Mouse (Mus musculus): ENCODE data around the gene Nav2. TPM values are rescaled to one million over a fixed set of nuclear protein-coding genes. Genes with fewer than 3 reads are reported as not detected.

Nav2 gene
- polyA plus RNA-seq, 1 experiment from 2014 or later = 22.2 TPM

GRCm38 (mm10) chr7:49303600-49304411, 395.3 kb downstream of the Nav2 start:
- Histone ChIP-seq H3K9me3 (no peaks in the 10 kb centered on the region), H3K36me3 (no peaks in the 10 kb centered on the region), H3K9ac (replicated peaks) (peak overlapping the region; percentile 46), H3K4me2 (replicated peaks) (peak overlapping the region; percentile 65), H3K27me3 (peaks cover 11% of the 10 kb centered on the region), H3K4me3 (replicated peaks) (peak overlapping the region; percentile 37), H3K27ac (no peak overlapping the region), H3K4me1 (replicated peaks) (peaks cover 33% of the 10 kb centered on the region)
- ATAC-seq = peak; percentile 49
- 1% methylated on average over 30 of the region's 31 CpGs for WGBS

GRCm38 (mm10) chr7:49307717-49308116, 399.2 kb downstream of the Nav2 start:
- Histone ChIP-seq H3K36me3 (no peaks in the 10 kb centered on the region), H3K9ac (replicated peaks) (no peak overlapping the region), H3K4me1 (replicated peaks) (peaks cover 33% of the 10 kb centered on the region), H3K27ac (no peak overlapping the region), H3K27me3 (peaks cover 9% of the 10 kb centered on the region), H3K4me3 (replicated peaks) (no peak overlapping the region), H3K9me3 (no peaks in the 10 kb centered on the region), H3K4me2 (replicated peaks) (no peak overlapping the region)
- no peak for ATAC-seq
- WGBS = 84% methylated on average over 6 of the region's 6 CpGs

- Histone ChIP-seq H3K9me3 (no peaks in the 10 kb centered on the region), H3K4me3 (replicated peaks) (no peak overlapping the region), H3K27ac (no peak overlapping the region), H3K27me3 (peaks cover under 1% of the 10 kb centered on the region; the same call in 1 of the 2 replicates), H3K4me2 (replicated peaks) (no peak overlapping the region), H3K9ac (replicated peaks) (no peak overlapping the region), H3K36me3 (no peaks in the 10 kb centered on the region), H3K4me1 (replicated peaks) (peaks cover 18% of the 10 kb centered on the region)
- WGBS = 71% methylated on average over 5 of the region's 5 CpGs
- ATAC-seq = no peak
These were observed 401.2 kb downstream of the Nav2 start for GRCm38 (mm10) chr7:49309746-49310145.

- Histone ChIP-seq H3K27ac (no peak overlapping the region), H3K36me3 (no peaks in the 10 kb centered on the region), H3K4me1 (replicated peaks) (0 out of 2 replicates have a peak, but pooled peaks cover 3% of the 10 kb centered on the region), H3K9me3 (no peaks in the 10 kb centered on the region), H3K9ac (replicated peaks) (no peak overlapping the region), H3K4me2 (replicated peaks) (no peak overlapping the region), H3K4me3 (replicated peaks) (no peak overlapping the region), H3K27me3 (no peaks in the 10 kb centered on the region)
- no peak for ATAC-seq
- WGBS = 86% methylated on average over 7 of the region's 7 CpGs
These were observed 405.4 kb downstream of the Nav2 start for GRCm38 (mm10) chr7:49313945-49314344.

GRCm38 (mm10) chr7:49315033-49315432, 406.5 kb downstream of the Nav2 start:
- Histone ChIP-seq H3K9me3 (no peaks in the 10 kb centered on the region), H3K4me3 (replicated peaks) (no peak overlapping the region), H3K4me1 (replicated peaks) (0 out of 2 replicates have a peak, but pooled peaks cover 3% of the 10 kb centered on the region), H3K9ac (replicated peaks) (no peak overlapping the region), H3K4me2 (replicated peaks) (no peak overlapping the region), H3K27me3 (no peaks in the 10 kb centered on the region), H3K36me3 (no peaks in the 10 kb centered on the region), H3K27ac (no peak overlapping the region)
- WGBS = 78% methylated on average over 3 of the region's 3 CpGs
- no peak for ATAC-seq

- Histone ChIP-seq H3K4me2 (replicated peaks) (no peak overlapping the region), H3K27me3 (no peaks in the 10 kb centered on the region), H3K9ac (replicated peaks) (no peak overlapping the region), H3K9me3 (no peaks in the 10 kb centered on the region), H3K4me3 (replicated peaks) (no peak overlapping the region), H3K36me3 (no peaks in the 10 kb centered on the region), H3K4me1 (replicated peaks) (peaks cover 11% of the 10 kb centered on the region), H3K27ac (no peak overlapping the region)
- no peak for ATAC-seq
- 82% methylated on average over 3 of the region's 3 CpGs for WGBS
These were observed 408.1 kb downstream of the Nav2 start for GRCm38 (mm10) chr7:49316600-49316999.

GRCm38 (mm10) chr7:49318183-49318897, 409.8 kb downstream of the Nav2 start:
- WGBS = 93% methylated on average over 15 of the region's 15 CpGs
- Histone ChIP-seq H3K27me3 (no peaks in the 10 kb centered on the region), H3K4me3 (replicated peaks) (no peak overlapping the region), H3K4me1 (replicated peaks) (peaks cover 11% of the 10 kb centered on the region), H3K36me3 (no peaks in the 10 kb centered on the region), H3K9ac (replicated peaks) (no peak overlapping the region), H3K9me3 (no peaks in the 10 kb centered on the region), H3K27ac (no peak overlapping the region), H3K4me2 (replicated peaks) (no peak overlapping the region)
- no peak for ATAC-seq

- no peak for ATAC-seq
- Histone ChIP-seq H3K9ac (replicated peaks) (no peak overlapping the region), H3K4me3 (replicated peaks) (no peak overlapping the region), H3K9me3 (no peaks in the 10 kb centered on the region), H3K4me2 (replicated peaks) (no peak overlapping the region), H3K4me1 (replicated peaks) (peaks cover 11% of the 10 kb centered on the region), H3K27me3 (no peaks in the 10 kb centered on the region), H3K27ac (no peak overlapping the region), H3K36me3 (no peaks in the 10 kb centered on the region)
- WGBS = 90% methylated on average over 8 of the region's 8 CpGs
These were observed 410.4 kb downstream of the Nav2 start for GRCm38 (mm10) chr7:49318898-49319293.

GRCm38 (mm10) chr7:49319981-49320380, 411.5 kb downstream of the Nav2 start:
- H3K9me3 ChIP-seq = no peaks in the 10 kb centered on the region
- no peaks in the 10 kb centered on the region for H3K27me3 ChIP-seq
- no peak overlapping the region for H3K4me3 ChIP-seq (replicated peaks)
- no peak overlapping the region for H3K4me2 ChIP-seq (replicated peaks)
- 90% methylated on average over 1 of the region's 1 CpGs for WGBS
- no peak for ATAC-seq
- H3K27ac ChIP-seq = no peak overlapping the region
- no peak overlapping the region for H3K9ac ChIP-seq (replicated peaks)
- H3K4me1 ChIP-seq (replicated peaks) = peaks cover 12% of the 10 kb centered on the region
- no peaks in the 10 kb centered on the region for H3K36me3 ChIP-seq

- H3K9ac ChIP-seq (replicated peaks) = no peak overlapping the region
- no peak overlapping the region for H3K27ac ChIP-seq
- ATAC-seq = 0 out of 2 replicates have a peak, but pooled peaks have one; percentile 35
- no peaks in the 10 kb centered on the region for H3K36me3 ChIP-seq
- no peaks in the 10 kb centered on the region for H3K27me3 ChIP-seq
- 71% methylated on average over 8 of the region's 8 CpGs for WGBS
- no peak overlapping the region for H3K4me2 ChIP-seq (replicated peaks)
- peaks cover 24% of the 10 kb centered on the region for H3K4me1 ChIP-seq (replicated peaks)
- H3K9me3 ChIP-seq = no peaks in the 10 kb centered on the region
- no peak overlapping the region for H3K4me3 ChIP-seq (replicated peaks)
These were observed 412.6 kb downstream of the Nav2 start for GRCm38 (mm10) chr7:49321124-49321531.

- ATAC-seq = no peak
- H3K9ac ChIP-seq (replicated peaks) = no peak overlapping the region
- H3K36me3 ChIP-seq = no peaks in the 10 kb centered on the region
- H3K4me2 ChIP-seq (replicated peaks) = no peak overlapping the region
- no peak overlapping the region for H3K27ac ChIP-seq
- no peak overlapping the region for H3K4me3 ChIP-seq (replicated peaks)
- no peaks in the 10 kb centered on the region for H3K27me3 ChIP-seq
- peaks cover 25% of the 10 kb centered on the region for H3K4me1 ChIP-seq (replicated peaks)
- WGBS = 100% methylated on average over 2 of the region's 2 CpGs
- no peaks in the 10 kb centered on the region for H3K9me3 ChIP-seq
These were observed 413.7 kb downstream of the Nav2 start for GRCm38 (mm10) chr7:49322179-49322578.

- no peak overlapping the region for H3K4me3 ChIP-seq (replicated peaks)
- H3K4me2 ChIP-seq (replicated peaks) = no peak overlapping the region
- H3K27me3 ChIP-seq = no peaks in the 10 kb centered on the region
- WGBS = 88% methylated on average over 2 of the region's 2 CpGs
- no peaks in the 10 kb centered on the region for H3K9me3 ChIP-seq
- H3K27ac ChIP-seq = no peak overlapping the region
- ATAC-seq = no peak
- H3K4me1 ChIP-seq (replicated peaks) = peaks cover 25% of the 10 kb centered on the region
- no peaks in the 10 kb centered on the region for H3K36me3 ChIP-seq
- no peak overlapping the region for H3K9ac ChIP-seq (replicated peaks)
These were observed 416.1 kb downstream of the Nav2 start for GRCm38 (mm10) chr7:49324575-49324974.

Data from midbrain, embryonic 13.5 days (tissue).